Mouse (Mus musculus) heart, postnatal 25 days (tissue): Measurements from ENCODE around the gene Nckap1. TPM values are rescaled to one million over a fixed set of nuclear protein-coding genes. Genes with fewer than 3 reads are reported as not detected.

Source experiments
- microRNA-seq: library from miRNA; unstranded; fragments of <30 nt; microRNA quantifications from one replicate; pipeline ENCODE4 v1.2.0, GENCODE M21; 2022
- total RNA-seq, 2 experiments: library from RNA; stranded (reverse); gene quantifications; 2 replicates each; pipeline ENCODE4 v1.2.3; 2021

Nckap1 gene
- total RNA-seq, 2 experiments from 2014 or later: 58.3 to 67.0 TPM

Small RNAs within 50 kb of the gene (microRNA-seq; reads per million reads assigned to microRNA genes)
- gene Mir684-1: not detected

Other genes starting within 250 kb of the Nckap1 start
- gene Frzb, start 133.8 kb downstream of the Nckap1 start, total RNA-seq: 1 to 10 TPM; 5.9 to 6.1 TPM
- 1 to 10 TPM; 8.8 to 9.9 TPM for gene Dusp19, start 35.7 kb upstream of the Nckap1 start, total RNA-seq
- gene Nup35, start 35.9 kb upstream of the Nckap1 start, total RNA-seq: 1 to 10 TPM; 5.6 to 7.1 TPM